Mouse (Mus musculus): ENCODE data around the gene Gtdc1. TPM values are rescaled to one million over a fixed set of nuclear protein-coding genes. Genes with fewer than 3 reads are reported as not detected.
A peak's percentile ranks its signal among the peaks of the same experiment; 100 is the strongest.

Gtdc1 gene
- polyA plus RNA-seq, 1 experiment from 2014 or later: 17.4 TPM

- no peak overlapping the region for H3K4me3 ChIP-seq (ENCODE audit: low read depth, low read length)
- no peak overlapping the region for H3K27ac ChIP-seq (ENCODE audit: low read length)
- no peaks in the 10 kb centered on the region for H3K9me3 ChIP-seq (replicated peaks; ENCODE audit: control insufficient read depth, low read length, poor library complexity, severe bottlenecking)
- H3K4me2 ChIP-seq (ENCODE audit: low read length): no peak overlapping the region
- H3K27me3 ChIP-seq (ENCODE audit: control insufficient read depth, insufficient read depth, low read depth, low read length): no peaks in the 10 kb centered on the region
- ATAC-seq: no peak
- H3K36me3 ChIP-seq (ENCODE audit: control insufficient read depth, insufficient read depth, low read length): no peaks in the 10 kb centered on the region
- no peak overlapping the region for H3K9ac ChIP-seq (ENCODE audit: low read depth, low read length)
- H3K4me1 ChIP-seq (ENCODE audit: control insufficient read depth, insufficient read depth, low read length): 0 out of 2 replicates have a peak, but pooled peaks cover 3% of the 10 kb centered on the region
- 47% methylated on average over 3 of the region's 3 CpGs for WGBS
These were observed 355.6 kb downstream of the Gtdc1 start for GRCm38 (mm10) chr2:44571810-44572209.

GRCm38 (mm10) chr2:44571156-44571555 is 356.3 kb downstream of the Gtdc1 start:
- 0 out of 2 replicates have a peak, but pooled peaks cover 3% of the 10 kb centered on the region for H3K4me1 ChIP-seq (ENCODE audit: control insufficient read depth, insufficient read depth, low read length)
- 19% methylated on average over 9 of the region's 9 CpGs for WGBS
- peak; percentile 11; the same call in 1 of the 2 replicates for ATAC-seq
- H3K4me3 ChIP-seq (ENCODE audit: low read depth, low read length): no peak overlapping the region
- H3K27me3 ChIP-seq (ENCODE audit: control insufficient read depth, insufficient read depth, low read depth, low read length): no peaks in the 10 kb centered on the region
- no peak overlapping the region for H3K27ac ChIP-seq (ENCODE audit: low read length)
- no peaks in the 10 kb centered on the region for H3K36me3 ChIP-seq (ENCODE audit: control insufficient read depth, insufficient read depth, low read length)
- no peaks in the 10 kb centered on the region for H3K9me3 ChIP-seq (replicated peaks; ENCODE audit: control insufficient read depth, low read length, poor library complexity, severe bottlenecking)
- 0 out of 2 replicates have a peak overlapping the region, but pooled peaks have one; percentile 25 for H3K4me2 ChIP-seq (ENCODE audit: low read length)
- no peak overlapping the region for H3K9ac ChIP-seq (ENCODE audit: low read depth, low read length)

GRCm38 (mm10) chr2:44569140-44569952 is 358.1 kb downstream of the Gtdc1 start:
- peaks cover 5% of the 10 kb centered on the region; the same call in 1 of the 2 replicates for H3K4me1 ChIP-seq (ENCODE audit: control insufficient read depth, insufficient read depth, low read length)
- H3K27me3 ChIP-seq (ENCODE audit: control insufficient read depth, insufficient read depth, low read depth, low read length): no peaks in the 10 kb centered on the region
- no peaks in the 10 kb centered on the region for H3K9me3 ChIP-seq (replicated peaks; ENCODE audit: control insufficient read depth, low read length, poor library complexity, severe bottlenecking)
- H3K27ac ChIP-seq (ENCODE audit: low read length): no peak overlapping the region
- H3K36me3 ChIP-seq (ENCODE audit: control insufficient read depth, insufficient read depth, low read length): no peaks in the 10 kb centered on the region
- H3K4me2 ChIP-seq (ENCODE audit: low read length): no peak overlapping the region
- no peak for ATAC-seq
- H3K4me3 ChIP-seq (ENCODE audit: low read depth, low read length): no peak overlapping the region
- no peak overlapping the region for H3K9ac ChIP-seq (ENCODE audit: low read depth, low read length)
- 72% methylated on average over 7 of the region's 7 CpGs for WGBS

- Histone ChIP-seq H3K9ac (ENCODE audit: low read depth, low read length) (no peak overlapping the region), H3K9me3 (replicated peaks; ENCODE audit: control insufficient read depth, low read length, poor library complexity, severe bottlenecking) (no peaks in the 10 kb centered on the region), H3K4me2 (ENCODE audit: low read length) (no peak overlapping the region), H3K4me1 (ENCODE audit: control insufficient read depth, insufficient read depth, low read length) (peaks cover 2% of the 10 kb centered on the region; the same call in 1 of the 2 replicates), H3K27me3 (ENCODE audit: control insufficient read depth, insufficient read depth, low read depth, low read length) (no peaks in the 10 kb centered on the region; the same call in 1 of the 2 replicates), H3K27ac (ENCODE audit: low read length) (no peak overlapping the region), H3K36me3 (ENCODE audit: control insufficient read depth, insufficient read depth, low read length) (no peaks in the 10 kb centered on the region), H3K4me3 (ENCODE audit: low read depth, low read length) (no peak overlapping the region)
- no peak for ATAC-seq
- 80% methylated on average over 16 of the region's 16 CpGs for WGBS
These were observed 362.4 kb downstream of the Gtdc1 start for GRCm38 (mm10) chr2:44564776-44565692.

GRCm38 (mm10) chr2:44561789-44562188 is 365.7 kb downstream of the Gtdc1 start:
- H3K27me3 ChIP-seq (ENCODE audit: control insufficient read depth, insufficient read depth, low read depth, low read length): no peaks in the 10 kb centered on the region; the same call in 1 of the 2 replicates
- H3K4me3 ChIP-seq (ENCODE audit: low read depth, low read length): no peak overlapping the region
- WGBS: 73% methylated on average over 4 of the region's 4 CpGs
- no peaks in the 10 kb centered on the region for H3K9me3 ChIP-seq (replicated peaks; ENCODE audit: control insufficient read depth, low read length, poor library complexity, severe bottlenecking)
- H3K4me1 ChIP-seq (ENCODE audit: control insufficient read depth, insufficient read depth, low read length): peaks cover 9% of the 10 kb centered on the region
- ATAC-seq: no peak
- H3K9ac ChIP-seq (ENCODE audit: low read depth, low read length): no peak overlapping the region
- no peak overlapping the region for H3K27ac ChIP-seq (ENCODE audit: low read length)
- H3K36me3 ChIP-seq (ENCODE audit: control insufficient read depth, insufficient read depth, low read length): no peaks in the 10 kb centered on the region
- H3K4me2 ChIP-seq (ENCODE audit: low read length): no peak overlapping the region

- WGBS: 56% methylated on average over 6 of the region's 6 CpGs
- Histone ChIP-seq H3K4me2 (ENCODE audit: low read length) (no peak overlapping the region), H3K36me3 (ENCODE audit: control insufficient read depth, insufficient read depth, low read length) (no peaks in the 10 kb centered on the region), H3K27me3 (ENCODE audit: control insufficient read depth, insufficient read depth, low read depth, low read length) (no peaks in the 10 kb centered on the region; the same call in none of the 2 replicates), H3K9me3 (replicated peaks; ENCODE audit: control insufficient read depth, low read length, poor library complexity, severe bottlenecking) (no peaks in the 10 kb centered on the region), H3K27ac (ENCODE audit: low read length) (no peak overlapping the region), H3K4me1 (ENCODE audit: control insufficient read depth, insufficient read depth, low read length) (peaks cover 10% of the 10 kb centered on the region), H3K9ac (ENCODE audit: low read depth, low read length) (no peak overlapping the region), H3K4me3 (ENCODE audit: low read depth, low read length) (no peak overlapping the region)
- no peak for ATAC-seq
These were observed 368.1 kb downstream of the Gtdc1 start for GRCm38 (mm10) chr2:44559242-44559944.

GRCm38 (mm10) chr2:44557669-44558281 is 369.7 kb downstream of the Gtdc1 start:
- Histone ChIP-seq H3K9ac (ENCODE audit: low read depth, low read length) (no peak overlapping the region), H3K9me3 (replicated peaks; ENCODE audit: control insufficient read depth, low read length, poor library complexity, severe bottlenecking) (no peaks in the 10 kb centered on the region), H3K4me3 (ENCODE audit: low read depth, low read length) (no peak overlapping the region), H3K4me2 (ENCODE audit: low read length) (peak overlapping the region; percentile 98), H3K36me3 (ENCODE audit: control insufficient read depth, insufficient read depth, low read length) (no peaks in the 10 kb centered on the region), H3K4me1 (ENCODE audit: control insufficient read depth, insufficient read depth, low read length) (peaks cover 10% of the 10 kb centered on the region), H3K27ac (ENCODE audit: low read length) (no peak overlapping the region), H3K27me3 (ENCODE audit: control insufficient read depth, insufficient read depth, low read depth, low read length) (no peaks in the 10 kb centered on the region; the same call in none of the 2 replicates)
- 0 out of 2 replicates have a peak, but pooled peaks have one; percentile 4 for ATAC-seq
- 40% methylated on average over 12 of the region's 12 CpGs for WGBS
